Mouse (Mus musculus): ENCODE measurements around the gene Mapk8.

- no peak for TF ChIP-seq CTCF (IDR thresholded peaks at IDR 0.05; ENCODE audit: low read depth, low read length)
- TF ChIP-seq POLR2A (IDR thresholded peaks at IDR 0.05; ENCODE audit: extremely low read depth, insufficient read depth, low read length): no peak
Observed at GRCm38 (mm10) chr14:33373271-33373670, 73.7 kb downstream of the Mapk8 start.
